Mouse (Mus musculus) forebrain, postnatal 0 days (tissue): ENCODE data around the gene Fabp2. TPM values are rescaled to one million over a fixed set of nuclear protein-coding genes. Genes with fewer than 3 reads are reported as not detected.
A peak's percentile ranks its signal among the peaks of the same experiment; 100 is the strongest.

Experiments
- ATAC-seq: fragments of 200-750 bp; cut with Nextera tagmentation; 2 replicates; pipeline ENCODE4 v1.8.0; 2017; ENCODE audit warnings: mild to moderate bottlenecking, moderate library complexity
- DNase-seq: peaks from one replicate; pipeline ENCODE4 v3.0.0-alpha.2; 2015
- H3K27ac ChIP-seq: fragments of 300-500 bp; sonication (generic); 2 replicates; pipeline ENCODE4 v1.5.1; 2014; ENCODE audit warnings: low read depth, mild to moderate bottlenecking, antibody characterized with exemption, low read length, moderate library complexity, mixed read lengths
- H3K27me3 ChIP-seq: fragments of 300-500 bp; sonication (generic); 2 replicates; pipeline ENCODE4 v1.6.1; 2014; ENCODE audit warnings: mild to moderate bottlenecking, low read length, mixed read lengths; ENCODE audit not compliant: insufficient read depth
- H3K36me3 ChIP-seq: fragments of 300-500 bp; sonication (generic); 2 replicates; pipeline ENCODE4 v1.6.1; 2014; ENCODE audit warnings: mild to moderate bottlenecking, moderate library complexity; ENCODE audit not compliant: insufficient read depth
- H3K4me1 ChIP-seq: fragments of 300-500 bp; sonication (generic); 2 replicates; pipeline ENCODE4 v1.6.1; 2014; ENCODE audit warnings: antibody characterized with exemption; ENCODE audit not compliant: insufficient read depth
- H3K4me2 ChIP-seq: fragments of 300-500 bp; sonication (generic); 2 replicates; pipeline ENCODE4 v1.6.1; 2014; ENCODE audit warnings: low read depth, mild to moderate bottlenecking, moderate library complexity
- H3K4me3 ChIP-seq: fragments of 300-500 bp; sonication (generic); 2 replicates; pipeline ENCODE4 v1.5.1; 2014; ENCODE audit warnings: low read depth, low read length, mixed read lengths
- H3K9ac ChIP-seq: fragments of 300-500 bp; sonication (generic); 2 replicates; pipeline ENCODE4 v1.6.1; 2014; ENCODE audit warnings: mild to moderate bottlenecking
- H3K9me3 ChIP-seq: fragments of 300-500 bp; sonication (generic); 2 replicates; pipeline ENCODE4 v1.6.1; 2016; ENCODE audit warnings: low read length
- CTCF ChIP-seq: sonication (generic); IDR thresholded peaks from 2 replicates; pipeline ENCODE4 v1.5.1; 2016; ENCODE audit warnings: antibody characterized with exemption, control low read depth, low read depth
- WGBS: fragments of 180-500 bp; shearing (Covaris S2); extraction: QIAGEN DNeasy Blood & Tissue Kit; methylation state at CpG from one replicate; pipeline ENCODE4 v1.1.7; 2014; 5-methylcytosine and 5-hydroxymethylcytosine counted together
- polyA plus RNA-seq: library from polyadenylated mRNA; unstranded; fragments of >200 nt; fragmentation: Nextera tagmentation; extraction: Ambion mirVana; gene quantifications from 2 replicates; pipeline ENCODE4 v1.2.1, GENCODE M21; 2015
- total RNA-seq: library from RNA; depleted of rRNA; stranded (reverse); fragments of >200 nt; gene quantifications from 2 replicates; pipeline ENCODE4 v1.2.3, GENCODE M21; 2014

The Fabp2 gene
- total and polyA plus RNA-seq, 2 experiments from 2014 or later, result not detected

GRCm38 (mm10) chr3:122871596-122871995 is 23.3 kb upstream of the Fabp2 start:
- 84% methylated on average over 1 of the region's 1 CpGs for WGBS
- H3K36me3 ChIP-seq, result no peaks in the 10 kb centered on the region
- DNase-seq, result no peak
- H3K4me2 ChIP-seq, result no peak overlapping the region
- H3K27ac ChIP-seq, result no peak overlapping the region
- H3K4me1 ChIP-seq, result no peaks in the 10 kb centered on the region
- no peak for ATAC-seq
- no peak for TF ChIP-seq CTCF
- no peak overlapping the region for H3K9ac ChIP-seq
- no peaks in the 10 kb centered on the region for H3K27me3 ChIP-seq
- H3K9me3 ChIP-seq, result no peaks in the 10 kb centered on the region
- no peak overlapping the region for H3K4me3 ChIP-seq

- H3K4me3 ChIP-seq, result no peak overlapping the region
- TF ChIP-seq CTCF, result no peak
- no peaks in the 10 kb centered on the region for H3K36me3 ChIP-seq
- H3K27ac ChIP-seq, result no peak overlapping the region
- no peaks in the 10 kb centered on the region for H3K4me1 ChIP-seq
- H3K27me3 ChIP-seq, result no peaks in the 10 kb centered on the region
- 89% methylated on average over 2 of the region's 2 CpGs for WGBS
- H3K9me3 ChIP-seq, result no peaks in the 10 kb centered on the region
- no peak overlapping the region for H3K9ac ChIP-seq
- DNase-seq (no peak), ATAC-seq (no peak)
- H3K4me2 ChIP-seq, result no peak overlapping the region
These were observed 18.0 kb upstream of the Fabp2 start for GRCm38 (mm10) chr3:122876870-122877269.

DNA sequence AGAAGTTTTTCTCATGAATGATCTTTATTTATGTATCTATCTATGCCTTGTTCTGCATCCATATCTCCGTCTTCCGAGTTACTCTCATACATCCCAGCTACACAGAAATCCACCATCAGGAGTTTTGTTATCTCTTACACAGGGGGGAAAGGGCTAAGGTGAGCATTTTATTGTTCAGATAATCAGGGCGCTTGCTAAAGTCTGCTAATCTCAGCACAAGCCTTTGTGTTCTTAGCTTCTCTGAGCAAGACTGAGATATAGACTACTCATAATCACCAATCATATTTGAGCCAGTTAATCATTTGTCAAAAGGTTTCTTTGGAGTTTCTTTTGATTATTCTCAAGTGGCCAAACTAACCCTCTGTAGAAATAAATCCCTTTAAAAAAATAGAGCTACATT is 17.3 kb upstream of the Fabp2 start:
- no peaks in the 10 kb centered on the region for H3K27me3 ChIP-seq
- TF ChIP-seq CTCF, result no peak
- no peak overlapping the region for H3K27ac ChIP-seq
- 92% methylated on average over 3 of the region's 3 CpGs for WGBS
- DNase-seq, result no peak
- no peak for ATAC-seq
- H3K9me3 ChIP-seq, result no peaks in the 10 kb centered on the region
- H3K9ac ChIP-seq, result no peak overlapping the region
- no peak overlapping the region for H3K4me2 ChIP-seq
- no peak overlapping the region for H3K4me3 ChIP-seq
- no peaks in the 10 kb centered on the region for H3K4me1 ChIP-seq
- H3K36me3 ChIP-seq, result no peaks in the 10 kb centered on the region

DNA sequence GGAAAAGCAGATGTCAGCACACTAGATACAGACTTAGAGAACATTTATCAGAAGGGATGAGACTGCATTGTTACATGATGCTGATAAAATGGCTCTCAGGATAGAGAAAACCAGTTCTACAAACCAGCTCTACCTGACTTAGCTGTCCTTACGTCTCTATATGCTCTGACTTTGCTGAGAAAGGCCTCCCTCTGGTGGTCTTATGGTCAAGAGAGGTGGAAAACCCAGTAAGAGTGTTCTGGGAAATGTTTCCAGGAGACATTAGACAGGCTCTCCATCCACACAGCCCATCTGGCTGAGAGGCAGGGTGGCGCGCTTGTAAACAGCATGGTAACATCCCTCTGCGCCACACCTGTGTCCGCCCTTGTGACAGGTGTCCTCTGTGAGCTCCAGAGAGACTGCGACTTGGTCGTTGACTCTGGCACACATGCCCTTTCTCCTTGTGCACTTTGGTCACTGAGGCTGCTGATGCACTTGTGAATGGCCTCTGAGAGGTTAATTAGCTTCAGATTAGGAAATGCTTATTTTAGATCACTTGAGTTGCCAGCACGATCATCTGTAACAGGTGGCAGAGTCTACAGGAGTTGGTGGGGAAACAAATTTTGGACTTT is 16.1 kb upstream of the Fabp2 start:
- no peak for ATAC-seq
- no peak for DNase-seq
- H3K4me3 ChIP-seq, result no peak overlapping the region
- no peak overlapping the region for H3K4me2 ChIP-seq
- no peaks in the 10 kb centered on the region for H3K27me3 ChIP-seq
- H3K9ac ChIP-seq, result no peak overlapping the region
- H3K36me3 ChIP-seq, result no peaks in the 10 kb centered on the region
- no peaks in the 10 kb centered on the region for H3K4me1 ChIP-seq
- TF ChIP-seq CTCF, result 0 out of 2 replicates have a peak, but pooled peaks have one; percentile 14
- no peaks in the 10 kb centered on the region for H3K9me3 ChIP-seq
- no peak overlapping the region for H3K27ac ChIP-seq
- 91% methylated on average over 8 of the region's 8 CpGs for WGBS

DNA sequence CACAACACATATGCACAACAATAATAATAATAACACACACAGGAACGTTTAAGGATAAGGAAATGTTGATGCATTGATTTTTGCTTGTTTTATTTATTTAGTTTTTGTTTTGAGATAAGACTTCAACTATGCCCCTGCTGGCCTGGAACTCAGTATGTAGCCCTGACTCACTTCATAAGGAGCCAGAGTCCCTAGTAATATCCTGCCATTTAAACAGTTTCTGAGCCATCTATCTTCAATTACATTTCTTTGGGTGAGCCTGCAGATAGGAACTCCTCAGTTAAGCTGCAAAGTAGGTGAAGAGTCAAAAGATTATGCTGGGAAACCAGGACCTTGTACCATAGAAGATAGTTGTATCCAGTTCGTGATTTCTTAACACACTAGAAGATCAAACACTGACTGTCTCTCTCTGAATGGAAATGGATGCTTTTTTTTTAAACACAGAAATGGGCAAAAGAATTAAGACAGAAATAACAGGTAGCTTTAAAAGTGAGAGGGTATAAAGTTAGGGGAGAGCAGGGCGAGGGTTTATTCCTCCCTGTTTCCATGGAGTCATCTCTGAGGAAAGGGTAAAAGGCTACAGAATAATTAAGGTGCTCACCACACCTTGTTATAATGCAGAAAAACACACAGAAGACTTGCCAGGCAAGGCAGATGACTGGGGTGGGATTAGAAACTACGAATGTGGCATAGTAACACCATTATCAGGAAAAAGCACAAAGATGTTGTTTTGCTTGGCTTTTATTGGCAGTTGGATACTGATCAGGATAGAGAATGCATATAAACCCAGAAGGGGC is 7.2 kb upstream of the Fabp2 start:
- H3K27ac ChIP-seq, result no peak overlapping the region
- no peaks in the 10 kb centered on the region for H3K27me3 ChIP-seq
- no peak overlapping the region for H3K9ac ChIP-seq
- H3K4me1 ChIP-seq, result no peaks in the 10 kb centered on the region
- no peak overlapping the region for H3K4me2 ChIP-seq
- WGBS, result 76% methylated on average over 4 of the region's 4 CpGs
- H3K36me3 ChIP-seq, result no peaks in the 10 kb centered on the region
- H3K4me3 ChIP-seq, result no peak overlapping the region
- no peak for TF ChIP-seq CTCF
- ATAC-seq, result no peak
- no peak for DNase-seq
- no peaks in the 10 kb centered on the region for H3K9me3 ChIP-seq

DNA sequence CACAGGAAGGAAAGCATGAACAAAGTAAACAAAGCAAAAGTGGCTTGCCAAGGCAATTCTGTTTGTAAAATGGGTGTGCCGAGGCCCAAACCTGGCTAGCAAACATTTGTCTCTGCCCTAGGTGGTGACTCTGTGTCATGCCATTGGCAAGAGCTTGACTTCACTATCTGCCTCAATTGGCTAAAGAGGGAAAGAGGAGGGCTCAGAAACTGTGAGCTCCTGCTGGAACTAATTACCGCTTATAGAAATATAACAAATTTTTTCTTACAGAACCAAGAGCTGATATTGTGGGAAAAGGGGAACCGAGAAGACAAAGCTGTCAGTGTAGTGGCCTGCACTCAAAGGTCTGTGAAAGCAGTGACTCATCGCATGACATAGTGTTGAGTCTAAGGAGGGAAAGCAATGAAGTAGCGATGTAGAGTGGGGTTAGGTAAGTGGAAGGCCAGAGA is 6.5 kb upstream of the Fabp2 start:
- H3K27me3 ChIP-seq, result no peaks in the 10 kb centered on the region
- H3K9ac ChIP-seq, result no peak overlapping the region
- H3K4me2 ChIP-seq, result no peak overlapping the region
- no peak for DNase-seq
- no peak for TF ChIP-seq CTCF
- no peak for ATAC-seq
- H3K4me1 ChIP-seq, result no peaks in the 10 kb centered on the region
- no peaks in the 10 kb centered on the region for H3K36me3 ChIP-seq
- WGBS, result 92% methylated on average over 5 of the region's 5 CpGs
- H3K27ac ChIP-seq, result no peak overlapping the region
- no peaks in the 10 kb centered on the region for H3K9me3 ChIP-seq
- H3K4me3 ChIP-seq, result no peak overlapping the region

DNA sequence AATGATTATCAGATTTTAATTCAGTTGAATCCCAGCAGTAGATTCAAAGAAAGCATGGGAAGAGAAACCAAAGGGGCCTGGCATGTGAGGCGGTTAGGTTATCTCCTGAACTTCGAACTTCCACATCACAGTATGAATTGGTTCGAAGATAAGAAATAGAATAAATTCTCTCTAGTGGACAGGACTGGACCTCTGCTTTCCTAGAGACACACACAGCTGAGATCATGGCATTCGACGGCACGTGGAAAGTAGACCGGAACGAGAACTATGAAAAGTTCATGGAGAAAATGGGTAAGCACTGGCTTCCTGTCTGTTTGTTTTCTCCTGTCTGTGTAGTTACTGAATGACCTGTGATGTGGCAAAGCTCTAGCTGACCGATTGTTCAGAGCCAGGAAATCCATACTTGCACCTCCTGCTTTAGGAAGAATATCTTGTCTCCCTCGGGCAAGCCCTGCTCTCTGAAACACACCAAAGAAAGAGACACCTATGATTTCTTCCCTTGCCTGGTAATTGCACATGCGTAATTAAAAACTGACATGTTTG is 388 bp downstream of the Fabp2 start:
- TF ChIP-seq CTCF, result no peak
- H3K36me3 ChIP-seq, result no peaks in the 10 kb centered on the region

More for the DNA sequence above, 388 bp downstream of the Fabp2 start:
- H3K9ac ChIP-seq, result no peak overlapping the region
- no peaks in the 10 kb centered on the region for H3K9me3 ChIP-seq
- no peak overlapping the region for H3K4me2 ChIP-seq
- no peaks in the 10 kb centered on the region for H3K4me1 ChIP-seq
- H3K27ac ChIP-seq, result no peak overlapping the region
- H3K27me3 ChIP-seq, result no peaks in the 10 kb centered on the region
- no peak overlapping the region for H3K4me3 ChIP-seq
- DNase-seq (no peak), ATAC-seq (no peak)
- WGBS, result 85% methylated on average over 11 of the region's 11 CpGs
